Mouse (Mus musculus): Measurements from ENCODE around the gene Szrd1. TPM values are rescaled to one million over a fixed set of nuclear protein-coding genes. Genes with fewer than 3 reads are reported as not detected.

The Szrd1 gene
- total RNA-seq (2021), result 10 to 100 TPM; 47.5 to 57.3 TPM
- long read RNA-seq, partial matches to known transcripts, result 1 of 11 reads
- long read RNA-seq, other reads (novel, unspliced or antisense), result 4 of 11 reads

DNA sequence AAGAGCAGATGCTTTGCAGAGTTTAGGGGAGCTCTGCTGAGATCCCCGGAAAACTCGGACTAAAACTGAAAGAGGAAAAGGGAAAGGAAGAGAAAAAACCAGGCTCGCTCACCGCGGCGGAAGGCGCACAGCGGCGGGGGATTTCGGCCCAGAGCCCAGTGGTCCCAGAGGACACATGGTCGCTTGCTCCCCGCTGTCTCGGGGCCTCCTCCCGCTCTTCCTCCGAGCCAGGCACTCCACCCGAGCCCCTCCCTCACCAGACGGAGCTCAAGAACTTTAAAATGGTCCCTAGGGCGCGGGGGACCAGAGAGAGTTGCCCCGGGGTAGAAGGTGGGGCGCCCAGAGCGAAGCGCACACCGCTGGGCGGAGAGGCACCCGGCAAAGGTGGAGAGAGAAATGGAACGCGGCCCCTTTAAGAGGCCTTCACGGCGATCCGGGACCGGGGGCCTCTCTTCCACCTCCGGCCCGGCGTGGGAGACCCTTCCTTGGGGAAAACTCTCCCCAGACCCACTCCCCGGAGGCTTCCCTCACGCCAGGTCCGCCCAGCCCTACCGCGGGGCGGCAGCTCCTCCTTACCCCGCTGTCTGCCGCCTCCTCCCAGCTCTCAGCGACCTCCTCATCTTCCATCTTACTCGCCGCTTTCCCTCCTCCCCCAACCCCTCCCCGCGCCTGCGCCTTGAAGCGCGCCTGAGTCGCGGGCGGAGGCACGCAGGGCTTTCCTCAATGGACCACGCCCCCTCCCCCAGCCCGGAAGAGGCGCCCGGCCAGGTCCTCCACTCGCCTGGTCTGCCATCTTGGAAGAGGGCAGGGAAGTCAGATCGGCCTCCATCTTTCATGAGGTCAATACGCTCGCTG is at the start of gene Szrd1:
Gene Szrd1, minus strand, starts transcription at position 660 of the 855 bp plus-strand sequence.
- peak; percentile 98 to 99 for DNase-seq (ENCODE audit: low spot score in 2 of 2)

DNA sequence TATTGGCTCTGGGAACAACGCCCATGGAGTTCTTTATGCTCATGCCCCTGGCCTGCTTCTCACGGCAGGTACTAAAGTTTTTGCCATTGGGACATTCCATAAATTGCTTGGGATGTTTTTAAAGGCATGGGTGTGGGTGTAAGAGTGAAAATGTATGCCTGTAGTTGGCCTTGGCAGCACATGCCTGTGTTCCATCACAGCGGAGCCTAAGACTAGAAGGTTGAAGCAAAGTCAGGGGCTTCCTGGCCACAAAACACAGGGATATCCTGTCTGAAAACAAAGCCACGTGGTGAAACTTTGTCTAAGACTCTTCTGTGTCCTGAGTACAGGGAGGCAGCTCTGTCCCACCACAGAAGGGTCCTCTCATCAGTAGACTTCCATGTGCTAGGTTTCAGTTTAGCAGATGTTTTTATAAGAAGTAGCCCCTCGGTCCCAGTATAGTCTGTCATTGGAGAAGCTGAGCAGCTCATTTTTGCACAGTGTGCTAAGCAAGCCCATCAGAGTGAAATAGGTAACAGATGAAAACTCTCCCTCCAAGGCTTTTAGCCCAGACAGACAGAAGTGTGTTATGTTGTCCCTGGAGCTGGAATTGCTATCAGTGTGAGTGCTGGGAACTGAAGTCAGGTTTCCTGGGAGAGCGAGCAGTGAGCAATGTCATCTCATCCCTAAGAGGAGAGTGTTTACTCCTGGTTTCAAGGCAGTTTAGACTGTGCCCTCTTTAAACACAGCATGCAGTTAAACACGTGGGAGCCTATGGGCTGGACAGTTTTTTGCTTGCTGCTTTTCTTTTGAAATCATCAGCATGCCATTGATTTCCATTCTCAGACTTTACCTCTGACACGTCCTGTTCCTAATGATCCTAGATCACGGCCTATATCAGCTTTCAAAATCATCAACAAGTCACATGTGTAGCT is 47.6 kb upstream of the Szrd1 start:
- no peak for DNase-seq (ENCODE audit: low spot score in 2 of 2)

DNA sequence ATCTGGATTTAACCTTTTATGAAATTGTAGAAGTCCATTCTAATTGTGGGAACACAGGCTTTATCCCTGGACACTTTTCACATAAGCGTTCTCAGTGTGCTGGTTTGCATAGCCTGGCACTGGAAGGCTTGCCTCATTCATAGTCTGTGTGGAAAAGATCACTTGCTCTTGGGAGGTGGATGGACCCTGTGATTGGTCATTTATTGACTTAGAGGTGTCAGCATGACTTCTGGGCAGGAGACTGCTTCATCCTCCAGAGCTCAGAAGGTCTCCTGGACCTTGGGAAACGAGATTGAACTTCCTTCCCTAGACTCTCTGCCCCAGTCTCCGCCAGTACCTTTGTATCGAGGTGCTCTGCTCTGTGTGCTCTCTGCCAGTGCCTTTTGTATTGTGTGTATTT is 44.9 kb upstream of the Szrd1 start:
- no peak for DNase-seq (ENCODE audit: low spot score in 2 of 2)

DNA sequence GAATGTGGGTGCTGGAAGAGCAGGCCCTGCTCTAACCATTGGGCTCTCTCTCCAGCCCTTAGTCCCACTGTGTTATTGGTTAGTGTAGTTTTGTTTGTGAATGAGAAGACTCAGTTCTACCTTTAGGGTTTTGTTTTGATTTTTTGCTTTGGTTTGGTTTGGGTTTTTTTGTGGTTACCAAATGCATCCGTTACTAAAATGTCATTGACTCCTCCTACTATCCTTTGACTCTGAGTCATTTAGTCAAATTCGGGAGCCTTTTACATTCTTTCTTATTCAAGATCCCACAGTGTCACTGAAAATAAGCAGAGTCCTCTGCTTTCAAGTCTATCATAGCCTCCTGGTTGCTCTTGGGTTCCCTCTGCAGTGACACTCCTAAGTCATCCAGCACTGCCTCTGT is 44.4 kb upstream of the Szrd1 start:
- no peak for DNase-seq (ENCODE audit: low spot score in 2 of 2)

DNA sequence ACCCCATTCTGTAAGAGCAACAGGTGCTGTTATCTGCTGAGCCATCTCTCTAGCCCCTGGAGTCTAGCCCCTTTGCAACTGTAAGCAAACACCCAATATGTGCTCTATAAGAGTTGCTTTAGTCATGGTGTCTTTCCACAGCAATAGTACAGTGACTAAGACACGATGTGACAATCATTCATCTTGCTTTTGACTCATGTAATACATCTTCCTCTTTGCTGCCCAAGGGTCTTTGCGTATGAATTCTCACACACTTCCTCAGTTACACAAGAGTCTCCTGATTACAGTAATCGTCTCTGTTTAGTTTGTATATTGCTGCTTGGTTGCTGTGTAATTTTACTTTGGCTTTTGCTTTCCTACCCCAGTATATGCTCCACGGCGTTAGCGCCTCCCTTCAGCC is 42.4 kb upstream of the Szrd1 start:
- DNase-seq (ENCODE audit: low spot score in 2 of 2), result no peak

DNA sequence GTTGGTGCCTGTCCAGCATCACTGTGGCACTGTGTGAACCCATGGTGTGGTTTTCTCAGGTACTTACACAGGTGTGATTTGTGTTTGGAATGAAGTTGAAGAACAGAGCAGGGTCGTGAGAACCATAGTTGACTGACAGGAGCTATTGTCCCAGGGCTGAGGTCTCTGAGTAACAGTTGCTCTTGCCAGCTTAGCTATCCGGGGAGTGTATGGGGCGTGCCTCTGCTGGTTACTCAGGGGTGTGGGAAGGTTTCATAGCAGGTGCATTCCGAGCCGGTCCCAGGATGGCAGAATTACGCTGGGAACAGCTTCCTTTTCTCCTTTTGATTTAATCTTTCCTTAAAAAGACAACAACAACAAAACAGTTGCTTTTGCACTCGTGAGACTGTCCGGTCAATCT is 41.3 kb upstream of the Szrd1 start:
- no peak for DNase-seq (ENCODE audit: low spot score in 2 of 2)

DNA sequence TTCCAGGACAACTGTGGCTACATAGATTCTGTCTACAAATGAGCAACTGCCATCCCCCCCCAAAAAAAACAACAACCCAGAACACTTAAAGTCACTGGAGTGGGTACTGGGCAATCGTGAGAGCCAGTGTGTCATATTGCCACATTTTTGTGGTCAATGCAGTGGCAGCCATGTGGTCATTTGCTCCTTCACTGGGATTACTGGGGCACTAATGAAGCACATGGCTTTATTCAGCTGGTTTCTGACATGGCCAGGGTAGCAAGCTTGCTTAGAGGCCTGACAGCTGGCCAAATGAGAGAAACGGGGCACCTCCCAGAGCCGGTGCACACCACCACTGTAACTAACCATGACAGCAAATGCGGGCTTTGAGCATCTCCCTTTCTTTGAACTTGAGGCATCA is 38.9 kb upstream of the Szrd1 start:
- DNase-seq (ENCODE audit: low spot score in 2 of 2), result no peak

DNA sequence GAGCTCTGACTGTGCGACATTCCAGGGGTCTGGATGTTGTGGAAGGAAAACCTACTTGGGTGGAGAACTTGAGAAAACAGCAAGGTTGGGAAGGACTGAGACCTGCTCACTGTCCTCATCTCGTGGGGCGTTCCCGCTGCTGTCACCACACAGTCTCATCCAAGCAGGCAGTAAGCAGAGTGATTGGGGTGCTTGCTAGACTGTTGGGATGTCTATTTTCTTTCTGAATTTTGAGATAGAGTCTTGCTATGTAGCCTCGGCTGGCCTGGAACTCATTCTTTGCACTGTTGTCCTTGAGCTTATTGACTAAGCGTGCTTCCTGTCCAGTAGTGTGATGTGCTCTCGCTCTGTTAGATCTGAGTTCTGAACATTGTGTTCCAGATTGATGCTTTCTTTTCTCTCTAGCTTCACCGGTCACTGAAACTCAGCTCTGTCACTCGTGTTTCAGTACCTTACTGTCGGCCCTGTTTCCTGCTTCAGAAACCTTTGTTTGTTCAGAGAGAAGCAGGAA is 36.8 kb upstream of the Szrd1 start:
- DNase-seq (ENCODE audit: low spot score in 2 of 2), result no peak

DNA sequence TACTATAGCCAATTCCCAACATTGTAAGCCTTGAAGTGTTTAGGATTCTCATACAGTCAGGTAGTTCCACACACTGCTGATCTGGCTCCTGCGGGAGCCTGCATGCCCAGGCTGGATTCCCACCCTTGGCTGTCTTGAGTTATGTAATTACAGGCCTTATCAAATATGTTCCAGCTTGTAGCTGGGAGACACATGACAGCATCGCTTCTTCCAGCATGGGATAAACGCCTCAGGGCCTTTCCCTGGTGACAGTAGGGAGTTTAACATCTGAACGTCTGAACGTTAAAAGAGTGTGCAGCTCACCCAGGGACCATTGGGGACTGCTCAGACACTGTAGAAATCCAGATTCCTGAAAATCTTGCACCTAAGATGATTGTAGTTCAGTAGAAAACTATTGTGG is 36.2 kb upstream of the Szrd1 start:
- no peak for DNase-seq (ENCODE audit: low spot score in 2 of 2)

DNA sequence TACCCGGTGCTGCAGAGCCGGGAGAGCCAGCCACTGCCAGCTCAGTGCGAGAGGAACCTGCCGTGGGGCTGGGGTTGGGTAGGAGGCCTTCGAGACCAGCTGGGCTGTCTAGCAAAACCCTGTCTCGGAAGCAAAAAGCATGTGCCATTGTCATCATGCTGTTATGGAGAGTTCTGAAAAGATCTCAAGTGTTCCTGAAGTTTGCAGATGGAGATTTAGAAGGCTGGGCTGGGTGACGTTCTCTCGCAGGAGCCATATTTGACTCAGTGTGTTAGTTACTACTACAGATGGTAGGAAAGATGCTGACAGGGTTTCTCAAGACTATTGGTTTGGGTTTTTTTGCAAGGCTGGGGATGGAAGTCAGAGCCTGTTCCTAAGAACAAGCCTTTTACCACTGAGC is 32.5 kb upstream of the Szrd1 start:
- no peak for DNase-seq (ENCODE audit: low spot score in 2 of 2)

DNA sequence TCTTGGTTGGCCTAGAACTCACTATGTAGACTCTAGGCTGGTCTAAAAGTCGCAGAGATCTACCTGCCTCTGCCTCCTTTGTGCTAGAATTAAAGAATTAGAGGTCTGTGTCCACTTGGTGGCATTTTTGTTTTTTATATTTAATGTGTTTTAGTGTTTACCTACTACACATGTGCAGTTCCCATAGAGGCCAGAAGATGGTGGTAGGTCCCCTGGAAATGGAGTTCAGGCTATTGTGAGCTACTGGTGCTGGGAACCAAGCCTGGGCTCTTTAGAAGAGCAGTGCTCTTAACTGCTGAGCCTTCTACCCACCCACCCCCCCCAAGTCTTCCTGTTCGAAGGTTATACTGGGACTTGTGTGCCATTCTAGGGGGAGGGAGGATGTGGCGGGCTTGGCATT is 27.6 kb upstream of the Szrd1 start:
- no peak for DNase-seq (ENCODE audit: low spot score in 2 of 2)

DNA sequence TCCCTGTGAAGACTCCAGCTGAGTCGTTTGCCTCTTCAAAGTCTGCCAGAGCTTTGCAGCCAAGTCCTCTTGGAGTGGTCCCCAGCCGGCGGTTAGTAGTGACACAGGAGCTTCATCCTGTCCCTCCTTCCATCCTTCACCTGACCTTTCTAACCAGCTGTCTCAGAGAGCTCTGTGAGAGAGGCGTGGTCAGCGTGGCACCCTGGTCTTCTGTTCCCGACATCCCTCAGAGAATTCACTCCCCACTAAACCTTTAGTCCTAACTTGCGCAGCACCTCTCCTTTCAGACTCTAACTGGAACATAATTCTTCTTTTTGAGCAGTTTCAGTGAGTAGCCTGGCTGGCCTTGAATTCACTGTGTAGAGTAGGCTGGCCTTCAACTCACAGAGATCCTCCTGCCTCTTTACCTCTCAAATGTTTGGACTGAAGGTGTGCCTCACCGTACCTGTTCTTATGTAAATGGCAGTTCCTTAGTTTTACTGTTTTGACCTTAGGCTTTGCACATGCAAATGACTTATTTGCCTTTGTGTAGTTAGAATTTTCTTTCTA is 26.2 kb upstream of the Szrd1 start:
- no peak for DNase-seq (ENCODE audit: low spot score in 2 of 2)

DNA sequence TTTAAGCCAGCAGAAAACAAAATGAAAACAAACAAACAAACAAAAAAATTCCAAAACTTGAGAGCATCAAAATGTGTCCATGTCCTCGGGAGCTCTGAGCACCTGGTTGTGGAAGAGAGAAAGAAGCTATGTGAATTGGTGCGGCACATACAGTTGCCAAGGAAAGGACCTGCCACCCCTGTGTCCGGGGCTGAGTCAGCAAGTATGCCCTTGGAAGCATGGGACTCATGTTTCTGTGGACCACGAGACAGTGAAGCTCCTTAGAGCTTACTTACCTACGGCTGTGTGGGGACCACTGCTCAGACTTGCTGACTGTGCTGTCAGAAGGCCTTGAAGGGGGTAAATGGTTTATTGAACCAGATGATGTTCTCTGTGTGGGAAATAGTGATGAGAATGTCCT is 24.2 kb upstream of the Szrd1 start:
- DNase-seq (ENCODE audit: low spot score in 2 of 2), result no peak

DNA sequence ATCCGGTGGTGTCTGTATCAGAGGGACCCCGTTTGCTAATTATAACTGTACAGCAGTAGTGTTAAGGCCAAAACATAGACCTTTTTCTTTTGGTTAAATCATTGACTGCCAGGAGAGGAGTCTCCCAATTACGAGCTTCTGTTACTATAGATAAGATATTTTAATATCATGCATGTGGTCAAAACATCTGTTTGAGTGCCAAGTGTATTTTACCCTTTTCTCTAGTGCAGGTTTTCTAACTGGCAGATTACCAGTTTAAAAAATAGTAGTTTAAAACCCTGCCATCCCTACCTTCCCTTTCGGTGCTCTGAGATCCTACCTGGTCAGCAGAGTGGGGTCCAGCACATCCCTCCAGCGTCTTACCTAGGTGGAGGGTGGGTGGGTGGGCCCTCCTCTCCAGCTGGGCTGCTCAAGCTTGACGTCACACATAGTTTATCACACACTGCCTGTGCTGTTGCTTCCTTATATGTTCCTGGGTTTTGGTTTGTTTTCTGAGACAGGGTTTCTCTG is 22.2 kb upstream of the Szrd1 start:
- DNase-seq (ENCODE audit: low spot score in 2 of 2), result no peak

DNA sequence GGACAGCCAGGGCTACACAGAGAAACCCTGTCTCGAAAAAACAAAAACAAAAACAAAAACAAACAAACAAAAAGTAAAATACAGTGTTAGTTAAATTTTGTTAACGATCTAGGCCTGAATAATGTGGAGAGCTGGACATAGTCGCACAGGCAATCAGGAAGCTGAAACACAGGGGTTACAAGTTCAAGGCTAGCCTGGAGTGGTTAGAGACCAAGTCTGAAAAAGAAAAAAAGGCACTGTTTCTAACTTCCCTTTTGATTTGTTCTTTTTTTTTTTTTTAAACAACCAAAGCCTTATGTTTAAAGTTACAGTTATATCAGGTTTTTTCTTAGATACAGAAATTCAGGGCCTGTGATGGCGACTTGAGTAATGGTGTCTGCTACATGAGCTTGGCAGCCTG is 20.6 kb upstream of the Szrd1 start:
- no peak for DNase-seq (ENCODE audit: low spot score in 2 of 2)

DNA sequence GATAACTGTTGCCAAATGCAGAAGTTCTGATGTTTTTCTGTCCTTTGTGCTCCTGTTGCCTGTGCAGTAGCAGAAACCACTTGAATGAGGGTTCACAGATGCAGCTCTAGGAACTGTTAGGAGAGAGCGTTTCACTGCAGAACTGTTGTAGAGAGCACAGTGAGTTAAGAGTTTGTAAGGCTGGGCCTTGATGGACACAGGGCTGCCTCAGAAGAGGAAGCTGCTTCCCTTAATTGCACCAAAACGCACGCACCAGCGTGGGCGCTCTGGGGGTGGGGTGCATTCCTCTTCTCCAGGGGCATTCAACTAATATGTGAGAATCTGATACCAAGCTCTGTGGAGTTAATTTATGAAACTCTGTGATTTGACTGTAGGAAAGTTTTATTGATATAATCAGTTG is 20.1 kb upstream of the Szrd1 start:
- DNase-seq (ENCODE audit: low spot score in 2 of 2), result no peak

DNA sequence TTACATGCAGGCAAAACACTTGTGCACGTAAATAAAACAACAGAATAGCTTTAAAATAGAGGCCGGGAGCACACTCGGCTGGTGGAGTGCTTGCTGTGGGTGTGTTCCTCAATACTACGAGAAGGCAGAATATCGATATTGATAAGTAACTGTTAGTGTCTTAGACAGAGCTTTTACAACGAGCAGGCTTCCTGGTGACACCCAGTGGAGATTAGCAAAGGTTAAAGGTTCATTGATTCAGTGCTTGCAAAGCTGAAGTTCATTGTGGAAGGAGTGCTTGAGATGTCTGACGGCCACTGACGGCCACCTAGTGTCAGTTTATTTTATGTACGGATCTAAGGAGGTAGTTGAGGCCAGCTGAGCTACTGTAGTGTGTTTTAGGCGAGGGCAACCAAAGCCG is 19.5 kb upstream of the Szrd1 start:
- no peak for DNase-seq (ENCODE audit: low spot score in 2 of 2)

DNA sequence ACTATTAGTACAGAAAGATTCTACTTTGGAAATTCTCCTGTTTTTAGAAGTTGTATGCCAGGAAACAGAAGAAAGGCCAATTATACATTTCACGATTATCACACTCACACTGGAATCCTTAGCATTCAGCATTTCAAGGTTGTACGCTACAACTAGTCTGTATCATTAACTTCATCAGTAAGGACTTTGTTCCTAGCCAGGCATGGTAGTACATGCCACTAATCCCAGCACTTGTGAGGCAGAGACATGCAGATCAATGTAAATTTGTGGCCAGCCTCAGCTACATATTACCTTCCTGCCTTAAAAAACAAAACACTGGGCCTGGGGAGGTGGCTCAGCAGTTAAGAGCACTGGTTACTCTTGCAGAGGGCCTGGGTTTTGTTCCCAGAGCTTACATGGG is 19.0 kb upstream of the Szrd1 start:
- DNase-seq (ENCODE audit: low spot score in 2 of 2), result no peak

DNA sequence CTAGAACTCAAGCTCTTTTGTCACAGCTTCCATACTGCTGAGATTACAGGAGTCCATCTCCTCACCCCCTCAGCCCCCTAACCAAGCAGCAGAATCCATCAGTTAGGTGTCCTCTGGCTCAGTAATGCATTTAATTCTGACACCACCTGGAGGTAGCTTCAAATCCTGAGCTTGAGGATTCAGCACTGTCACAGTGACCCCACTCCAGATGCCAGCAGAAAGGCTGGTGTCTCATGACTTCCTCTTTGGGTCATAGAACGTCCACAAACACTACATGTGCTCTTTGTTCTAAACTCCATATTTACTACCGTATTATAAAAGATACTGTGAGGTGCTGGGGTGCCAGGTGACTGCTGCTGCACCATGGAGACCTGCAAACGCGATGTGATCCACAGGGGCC is 17.9 kb upstream of the Szrd1 start:
- DNase-seq (ENCODE audit: low spot score in 2 of 2), result no peak

DNA sequence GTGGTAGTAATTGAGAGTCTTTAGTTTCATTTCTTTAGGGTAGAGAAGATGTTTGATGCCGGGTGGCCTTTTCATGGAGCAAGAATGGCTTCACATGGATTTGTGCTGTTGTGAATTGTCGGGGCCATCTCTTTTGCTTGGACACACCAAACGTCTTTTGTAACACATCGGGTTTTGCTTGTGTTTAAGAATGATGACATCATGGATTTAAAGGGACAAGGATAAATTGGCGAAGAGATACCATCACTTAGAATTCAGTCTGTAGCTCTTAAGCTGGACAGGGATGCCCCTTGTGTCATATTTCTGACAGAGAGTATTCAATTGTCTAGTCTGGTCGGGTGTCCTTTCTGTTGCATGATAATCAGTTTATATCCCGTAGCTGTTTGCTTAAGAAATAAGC is 9.5 kb upstream of the Szrd1 start:
- no peak for DNase-seq (ENCODE audit: low spot score in 2 of 2)

DNA sequence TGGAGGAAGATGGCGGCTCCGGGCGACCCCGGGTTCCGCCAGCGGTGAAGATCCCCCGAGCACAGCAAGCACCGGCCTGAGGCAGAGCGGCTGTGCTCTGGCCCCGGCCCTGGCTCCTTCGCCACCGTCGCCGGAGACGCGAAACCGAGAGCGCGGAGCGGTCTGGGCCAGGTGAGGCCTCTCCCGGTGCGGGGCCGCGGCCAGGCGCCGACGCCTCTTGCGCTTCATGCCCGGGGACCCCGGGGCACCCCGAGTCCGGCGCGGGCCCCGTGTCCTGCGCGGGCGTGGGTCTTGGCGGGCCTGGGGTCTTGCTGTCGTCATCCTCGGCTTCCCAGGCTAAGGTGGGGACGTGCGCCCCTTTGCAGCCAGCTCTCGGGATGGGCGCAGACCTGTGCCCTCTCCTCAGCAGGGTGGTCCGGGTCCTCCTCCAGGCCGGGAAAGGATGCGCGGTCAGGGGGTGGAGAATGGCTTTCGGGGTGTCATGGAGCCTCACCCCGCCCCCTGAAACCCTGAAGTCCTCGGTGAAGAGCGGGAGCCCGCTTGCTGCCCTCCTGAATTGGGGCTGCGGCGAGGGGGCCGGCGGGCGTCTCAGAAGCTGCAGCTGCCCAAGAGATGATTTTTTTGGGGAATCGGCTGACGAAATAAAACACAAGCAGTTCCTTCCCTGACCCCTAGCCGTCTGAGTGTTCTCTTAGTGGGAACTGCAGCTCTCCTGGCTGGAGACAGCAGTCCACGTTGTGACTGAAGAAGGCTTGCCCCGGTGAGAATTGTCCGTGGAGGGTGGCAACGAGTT is 8.6 kb upstream of the Szrd1 start:
- DNase-seq (ENCODE audit: low spot score in 2 of 2), result peak in 1 of 2 experiments; percentile 43

Data from layer of hippocampus, postnatal 10 days (tissue).